Mouse (Mus musculus) erythroid progenitor cell, adult 5-6 weeks (primary cell): Measurements from ENCODE around the gene Clec12b. TPM values are rescaled to one million over a fixed set of nuclear protein-coding genes. Genes with fewer than 3 reads are reported as not detected.

Source experiments
- total RNA-seq, 2 experiments: library from RNA; stranded (forward) in 1 of 2; stranded (reverse) in 1 of 2; fragments of 150-400 nt in 1 of 2; fragments of 186-747, 209-891 nt in 1 of 2; gene quantifications; 2 replicates each; pipeline versions ENCODE4 v1.2.3 to v1.2.4; 2015 to 2017; ENCODE audit warnings: low replicate concordance in 2 of 2

Clec12b gene
- total RNA-seq, 2 experiments from 2014 or later: not detected

Other genes starting within 250 kb of the Clec12b start
- gene Clec2d, start 205.3 kb downstream of the Clec12b start, total RNA-seq (2015; ENCODE audit: low replicate concordance): 2.5 and 14.3 TPM in 2 replicates
- gene Clec2d, start 205.3 kb downstream of the Clec12b start, total RNA-seq (2017; ENCODE audit: low replicate concordance): 31.2 and 44.5 TPM in 2 replicates
- gene Cd69, start 110.4 kb downstream of the Clec12b start, total RNA-seq (2015; ENCODE audit: low replicate concordance): 24.3 and 26.3 TPM in 2 replicates
- 10.1 and 13.2 TPM in 2 replicates for gene Cd69, start 110.4 kb downstream of the Clec12b start, total RNA-seq (2017; ENCODE audit: low replicate concordance)
- not detected in 2 replicates for gene 4922502D21Rik, start 54.1 kb downstream of the Clec12b start, total RNA-seq (2015; ENCODE audit: low replicate concordance)
- gene 4922502D21Rik, start 54.1 kb downstream of the Clec12b start, total RNA-seq (2017; ENCODE audit: low replicate concordance): not detected in 2 replicates
- gene Clec12a, start 43.2 kb downstream of the Clec12b start, total RNA-seq (2015; ENCODE audit: low replicate concordance): 97.3 and 115 TPM in 2 replicates
- gene Clec12a, start 43.2 kb downstream of the Clec12b start, total RNA-seq (2017; ENCODE audit: low replicate concordance): 48.9 and 86.8 TPM in 2 replicates
- gene Clec1b, start 11.4 kb upstream of the Clec12b start, total RNA-seq (2015; ENCODE audit: low replicate concordance): 8.3 TPM in 1 of 2 replicates, not detected in the other
- 2.7 TPM in 1 of 2 replicates, not detected in the other for gene Clec1b, start 11.4 kb upstream of the Clec12b start, total RNA-seq (2017; ENCODE audit: low replicate concordance)
- 0.72 TPM in 1 of 2 replicates, not detected in the other for gene Clec9a, start 23.0 kb upstream of the Clec12b start, total RNA-seq (2015; ENCODE audit: low replicate concordance)
- gene Clec9a, start 23.0 kb upstream of the Clec12b start, total RNA-seq (2017; ENCODE audit: low replicate concordance): 0.13 TPM in 1 of 2 replicates, not detected in the other
- not detected in 2 replicates for gene Clec1a, start 66.1 kb upstream of the Clec12b start, total RNA-seq (2015; ENCODE audit: low replicate concordance)
- gene Clec1a, start 66.1 kb upstream of the Clec12b start, total RNA-seq (2017; ENCODE audit: low replicate concordance): 2.0 TPM in 1 of 2 replicates, not detected in the other
- gene Olr1, start 121.3 kb upstream of the Clec12b start, total RNA-seq (2015; ENCODE audit: low replicate concordance): 3.4 and 4.3 TPM in 2 replicates
- 2.2 and 5.6 TPM in 2 replicates for gene Olr1, start 121.3 kb upstream of the Clec12b start, total RNA-seq (2017; ENCODE audit: low replicate concordance)
- gene Tmem52b, start 126.7 kb upstream of the Clec12b start, total RNA-seq (2015; ENCODE audit: low replicate concordance): not detected in 2 replicates
- gene Tmem52b, start 126.7 kb upstream of the Clec12b start, total RNA-seq (2017; ENCODE audit: low replicate concordance): not detected in 2 replicates
- gene Gabarapl1, start 147.3 kb upstream of the Clec12b start, total RNA-seq (2015; ENCODE audit: low replicate concordance): 2.1 and 6.5 TPM in 2 replicates
- 9.8 and 17.5 TPM in 2 replicates for gene Gabarapl1, start 147.3 kb upstream of the Clec12b start, total RNA-seq (2017; ENCODE audit: low replicate concordance)
- not detected in 2 replicates for gene Klre1, start 192.0 kb upstream of the Clec12b start, total RNA-seq (2015; ENCODE audit: low replicate concordance)
- not detected in 2 replicates for gene Klre1, start 192.0 kb upstream of the Clec12b start, total RNA-seq (2017; ENCODE audit: low replicate concordance)
- gene Klrd1, start 205.9 kb upstream of the Clec12b start, total RNA-seq (2015; ENCODE audit: low replicate concordance): 10.5 and 10.8 TPM in 2 replicates
- gene Klrd1, start 205.9 kb upstream of the Clec12b start, total RNA-seq (2017; ENCODE audit: low replicate concordance): 2.8 TPM in 1 of 2 replicates, not detected in the other
- 1.8 and 2.5 TPM in 2 replicates for gene Klrk1, start 238.0 kb upstream of the Clec12b start, total RNA-seq (2015; ENCODE audit: low replicate concordance)
- 2.7 and 3.5 TPM in 2 replicates for gene Klrk1, start 238.0 kb upstream of the Clec12b start, total RNA-seq (2017; ENCODE audit: low replicate concordance)